ENCODE assay signal across 10 mouse cellular contexts in genomic region chr10:40638823-40639819, GRCm38 (mm10). TPM values are rescaled to one million over a fixed set of nuclear protein-coding genes. Genes with fewer than 3 reads are reported as not detected.
DNase-seq lines count a peak whose midpoint lies in the region; ATAC-seq and TF ChIP-seq lines count a peak whose summit lies in the region.
"Had no signal": no experiment of that assay in that cellular context is flagged by ENCODE, and none has a peak within 500 bp of the region (broad histone marks: within the 10 kb centered on the region; RNA-seq: fewer than 3 reads in every experiment).

No protein-coding gene starts in this region.

- ATAC-seq in heart, embryonic 13.5 days (ENCODE audit: extremely low read depth, insufficient number of reproducible peaks, low FRiP score, low TSS enrichment) = no peak
- no peak for ATAC-seq in CD4-positive, CD25-positive, alpha-beta regulatory T cell, adult 4 months

- no peak for TF ChIP-seq EP300 in heart, adult 2 months (IDR thresholded peaks at IDR 0.05; ENCODE audit: insufficient read depth, low read depth, low read length)

- DNase-seq in heart, adult 2 months = no peak
- DNase-seq in cerebellum, postnatal 25 days = peak; percentile 52 to 54
- peak; percentile 42 for DNase-seq in left cerebral cortex, postnatal 4 days
- no peak for DNase-seq in gastrocnemius, postnatal 4 days (ENCODE audit: low spot score in 2 of 2)
- DNase-seq in lung, adult 2 months = no peak

- no peak overlapping the region for H3K4me3 ChIP-seq in heart, embryonic 13.5 days
- H3K4me3 ChIP-seq in heart, adult 2 months = no peak overlapping the region
- peak overlapping the region; percentile 57 for H3K4me3 ChIP-seq in E14TG2a.4 (replicated peaks; ENCODE audit: low read length)
- H3K4me3 ChIP-seq in lung, adult 2 months (replicated peaks; ENCODE audit: extremely low read depth, low read depth, low read length) = no peak overlapping the region
- H3K4me3 ChIP-seq: limb, embryonic 15.5 days had no signal

- H3K36me3 ChIP-seq in heart, embryonic 13.5 days = no peaks in the 10 kb centered on the region
- H3K36me3 ChIP-seq in heart, adult 2 months (ENCODE audit: control insufficient read depth, insufficient read depth, low read length) = no peaks in the 10 kb centered on the region; the same call in 1 of the 2 replicates
- H3K36me3 ChIP-seq in E14TG2a.4 (ENCODE audit: insufficient read depth, low read length) = no peaks in the 10 kb centered on the region
- H3K36me3 ChIP-seq: G1E; limb, embryonic 15.5 days had no signal

- H3K27me3 ChIP-seq in heart, embryonic 13.5 days (replicated peaks) = no peaks in the 10 kb centered on the region
- H3K27me3 ChIP-seq in heart, adult 2 months (ENCODE audit: control insufficient read depth, insufficient read depth, low read length) = no peaks in the 10 kb centered on the region
- peaks cover 10% of the 10 kb centered on the region for H3K27me3 ChIP-seq in E14TG2a.4 (ENCODE audit: insufficient read depth, low read length)
- H3K27me3 ChIP-seq: limb, embryonic 15.5 days had no signal

- no peaks in the 10 kb centered on the region for H3K79me2 ChIP-seq in heart, adult 2 months (replicated peaks; ENCODE audit: control insufficient read depth, insufficient read depth, low read length)

- H3K9ac ChIP-seq in heart, embryonic 13.5 days = 0 out of 2 replicates have a peak overlapping the region, but pooled peaks have one; percentile 41
- no peak overlapping the region for H3K9ac ChIP-seq in heart, adult 2 months (ENCODE audit: low read depth, low read length)
- H3K9ac ChIP-seq: limb, embryonic 15.5 days had no signal

- TF ChIP-seq CTCF in heart, adult 2 months (IDR thresholded peaks at IDR 0.05) = no peak
- TF ChIP-seq CTCF in E14TG2a.4 (conservative IDR thresholded peaks at IDR 0.05; ENCODE audit: low read length) = no peak
- TF ChIP-seq CTCF in lung, adult 2 months (IDR thresholded peaks at IDR 0.05; ENCODE audit: insufficient read depth, low read length) = no peak

- no peak for TF ChIP-seq POLR2A in heart, adult 2 months (IDR thresholded peaks at IDR 0.05; ENCODE audit: insufficient read depth, low read depth, low read length)
- no peak for TF ChIP-seq POLR2A in lung, adult 2 months (IDR thresholded peaks at IDR 0.05; ENCODE audit: borderline replicate concordance, extremely low read depth, low read depth, low read length)

- H3K27ac ChIP-seq in heart, embryonic 13.5 days (replicated peaks) = no peak overlapping the region; the same call in 1 of the 2 replicates
- no peak overlapping the region; the same call in 1 of the 2 replicates for H3K27ac ChIP-seq in heart, adult 2 months
- H3K27ac ChIP-seq: limb, embryonic 15.5 days had no signal

- intact Hi-C loops in heart, adult 2 months (cut with DNase I) = no loop called here
- intact Hi-C loops in left cerebral cortex, postnatal 4 days (cut with DNase I) = no loop called here

- H3K4me2 ChIP-seq in heart, embryonic 13.5 days = no peak overlapping the region
- H3K4me2 ChIP-seq: limb, embryonic 15.5 days had no signal

- WGBS in heart, embryonic 13.5 days = 68% methylated on average over 26 of the region's 26 CpGs
- WGBS in heart, adult 2 months = 71% methylated on average over 26 of the region's 26 CpGs
- WGBS in lung, adult 2 months = 72% methylated on average over 26 of the region's 26 CpGs

- peaks cover 39% of the 10 kb centered on the region for H3K4me1 ChIP-seq in heart, embryonic 13.5 days
- no peaks in the 10 kb centered on the region; the same call in 1 of the 2 replicates for H3K4me1 ChIP-seq in heart, adult 2 months (ENCODE audit: control insufficient read depth, insufficient read depth, low read length)
- H3K4me1 ChIP-seq in E14TG2a.4 (replicated peaks; ENCODE audit: low read depth, low read length) = peaks cover 36% of the 10 kb centered on the region
- no peaks in the 10 kb centered on the region for H3K4me1 ChIP-seq in lung, adult 2 months (ENCODE audit: control insufficient read depth, insufficient read depth, low read length)

- no peaks in the 10 kb centered on the region for H3K9me3 ChIP-seq in heart, embryonic 13.5 days
- H3K9me3 ChIP-seq in E14TG2a.4 (ENCODE audit: low read length) = peaks cover 3% of the 10 kb centered on the region; the same call in 1 of the 2 replicates
- H3K9me3 ChIP-seq: G1E; limb, embryonic 15.5 days had no signal

RNA-seq across cellular contexts. Expression of gene Ddo, which starts 9.3 kb away (rescaled TPM):
- polyA plus RNA-seq in heart, embryonic 13.5 days (2015; fragmentation: Nextera tagmentation; extraction: Ambion mirVana) = 10.7 and 12.1 TPM in 2 replicates
- 10 to 100 TPM; 33.8 to 34.1 TPM for total RNA-seq in heart, adult 2 months (2021)
- polyA plus RNA-seq in heart, adult 2 months (2012; rRNA removed) = 33.5 and 62.6 TPM in 2 replicates
- total RNA-seq in left cerebral cortex, postnatal 4 days (2021) = 1 to 10 TPM; 2.2 to 2.4 TPM
- total RNA-seq in gastrocnemius, postnatal 4 days (2021) = 10 to 100 TPM; 21.3 to 22.5 TPM
- polyA plus RNA-seq in lung, adult 2 months (2012; rRNA removed) = 9.1 and 11.3 TPM in 2 replicates
- under 1 TPM in 1 of 2 experiments, not detected in 1; 0.13 TPM for polyA plus RNA-seq in CD4-positive, CD25-positive, alpha-beta regulatory T cell, adult 4 months (2017; shearing (Covaris generic))
- polyA plus RNA-seq: G1E had no signal

RNA-seq across cellular contexts. Expression of gene Mettl24, which starts 44.0 kb away (rescaled TPM):
- polyA plus RNA-seq in heart, embryonic 13.5 days (2015; fragmentation: Nextera tagmentation; extraction: Ambion mirVana) = 2.4 TPM in 2 replicates
- 1 to 10 TPM in 1 of 2 experiments, under 1 TPM in 1; 0.89 to 1.2 TPM for total RNA-seq in heart, adult 2 months (2021)
- 1.1 and 1.3 TPM in 2 replicates for polyA plus RNA-seq in heart, adult 2 months (2012; rRNA removed)
- total RNA-seq in left cerebral cortex, postnatal 4 days (2021) = 1 to 10 TPM in 1 of 2 experiments, under 1 TPM in 1; 0.50 to 1.3 TPM
- 1 to 10 TPM; 1.1 to 1.3 TPM for total RNA-seq in gastrocnemius, postnatal 4 days (2021)
- polyA plus RNA-seq in lung, adult 2 months (2012; rRNA removed) = 16.9 and 18.2 TPM in 2 replicates
- polyA plus RNA-seq in CD4-positive, CD25-positive, alpha-beta regulatory T cell, adult 4 months (2017; shearing (Covaris generic)) = under 1 TPM in 1 of 2 experiments, not detected in 1; 0.22 TPM
- total RNA-seq: G1E had no signal
- polyA plus RNA-seq: G1E had no signal

Comparison
In these comparisons a context has a peak if more than half of its experiments do, and no peak if none do; other contexts are left out.
1. DNase-seq: peak in cerebellum, postnatal 25 days (2 of 2) and left cerebral cortex, postnatal 4 days (single experiment); none in heart, adult 2 months (0 of 2), gastrocnemius, postnatal 4 days (0 of 2) and lung, adult 2 months (single experiment).